Mouse (Mus musculus) bone marrow, adult 2 months (tissue): Measurements from ENCODE around the gene Ascl3.

Experiments
- CTCF ChIP-seq: fragments of 200-500 bp; IDR thresholded peaks from 2 replicates; pipeline ENCODE4 v1.5.1; 2011; ENCODE audit warnings: low read length, control low read depth; ENCODE audit not compliant: control insufficient read depth, insufficient read depth
- POLR2A ChIP-seq: fragments of 200-500 bp; IDR thresholded peaks from 2 replicates; pipeline ENCODE4 v1.6.1; 2011; ENCODE audit warnings: low read depth, mild to moderate bottlenecking, control low read depth, low read length, borderline replicate concordance; ENCODE audit not compliant: control insufficient read depth

- TF ChIP-seq CTCF = no peak
- no peak for TF ChIP-seq POLR2A
These were observed 21.5 kb downstream of the Ascl3 start for GRCm38 (mm10) chr7:109710069-109710468.
